Mouse (Mus musculus): ENCODE results near the gene Epm2a.

DNA sequence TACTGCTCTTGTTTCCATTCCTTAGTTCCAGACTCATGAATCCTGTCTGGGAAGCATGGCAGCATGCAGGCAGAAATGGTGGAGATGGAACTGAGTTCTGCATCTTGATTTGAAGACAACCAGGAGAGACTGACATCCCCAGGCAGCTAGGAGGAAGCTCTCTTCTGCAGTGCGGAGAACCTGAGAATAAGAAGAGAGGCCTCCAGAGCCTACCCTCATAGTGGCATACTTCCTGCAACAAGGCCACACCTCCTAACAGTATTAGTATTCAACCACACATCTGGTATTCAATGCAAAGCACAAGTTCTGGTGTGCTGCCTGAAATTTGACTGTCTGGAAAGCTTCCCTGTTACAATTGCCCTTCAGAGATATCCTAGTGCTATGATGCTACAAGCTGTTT, 33.3 kb upstream of the Epm2a start:
- TF ChIP-seq CTCF (IDR thresholded peaks at IDR 0.05; ENCODE audit: low read depth, low read length) (no peak), EP300 (IDR thresholded peaks at IDR 0.05; ENCODE audit: insufficient read depth, low read depth, low read length) (no peak)
